Mouse (Mus musculus) right cerebral cortex, postnatal 14 days (tissue): Measurements from ENCODE around the gene Mdp1.

ENCODE experiments used
- DNase-seq: peaks from one replicate; pipeline ENCODE4 v3.0.0; 2022

Gene Mdp1

GRCm38 (mm10) chr14:55642679-55643059 lies 17.6 kb downstream of the Mdp1 start:
- no peak for DNase-seq

- DNase-seq: no peak
Measured at GRCm38 (mm10) chr14:55641291-55641690, 19.0 kb downstream of the Mdp1 start.

GRCm38 (mm10) chr14:55640816-55641215 lies 19.5 kb downstream of the Mdp1 start:
- DNase-seq: no peak

- no peak for DNase-seq
Measured at GRCm38 (mm10) chr14:55637795-55638194, 22.5 kb downstream of the Mdp1 start, which contains the start of gene Gm49378. Gene Gm49378, minus strand, starts transcription at chr14:55637895.

GRCm38 (mm10) chr14:55635523-55636007 lies 24.7 kb downstream of the Mdp1 start, which contains the start of gene Ipo4:
Gene Ipo4, minus strand, starts transcription at chr14:55635957.
- peak; percentile 88 for DNase-seq

- no peak for DNase-seq
Measured at GRCm38 (mm10) chr14:55634874-55635522, 25.3 kb downstream of the Mdp1 start.

- peak; percentile 45 for DNase-seq
Measured at GRCm38 (mm10) chr14:55629312-55629711, 31.0 kb downstream of the Mdp1 start.

GRCm38 (mm10) chr14:55628077-55628827 lies 32.1 kb downstream of the Mdp1 start:
- no peak for DNase-seq

GRCm38 (mm10) chr14:55618486-55619195 lies 41.7 kb downstream of the Mdp1 start:
- no peak for DNase-seq

GRCm38 (mm10) chr14:55617822-55618221 lies 42.5 kb downstream of the Mdp1 start, which contains the start of gene Rec8:
Gene Rec8, plus strand, starts transcription at chr14:55618037.
- DNase-seq: no peak

GRCm38 (mm10) chr14:55616844-55617243 lies 43.5 kb downstream of the Mdp1 start:
- DNase-seq: no peak

- DNase-seq: no peak
Measured at GRCm38 (mm10) chr14:55615876-55616275, 44.4 kb downstream of the Mdp1 start.

- no peak for DNase-seq
Measured at GRCm38 (mm10) chr14:55614565-55615178, 45.6 kb downstream of the Mdp1 start.

- no peak for DNase-seq
Measured at GRCm38 (mm10) chr14:55613346-55613745, 47.0 kb downstream of the Mdp1 start.

- no peak for DNase-seq
Measured at GRCm38 (mm10) chr14:55608339-55608738, 52.0 kb downstream of the Mdp1 start.
